Mouse (Mus musculus) lung, postnatal 0 days (tissue): ENCODE data around the gene Gm49383.

Experiments
- CTCF ChIP-seq: IDR thresholded peaks from 2 replicates; pipeline ENCODE4 v1.5.1; 2016; ENCODE audit warnings: antibody characterized with exemption, mild to moderate bottlenecking
- EP300 ChIP-seq: IDR thresholded peaks from 2 replicates; pipeline ENCODE4 v1.6.1; 2016; ENCODE audit warnings: antibody characterized with exemption, mild to moderate bottlenecking, control low read depth

- TF ChIP-seq CTCF (no peak), EP300 (no peak)
Measured at GRCm38 (mm10) chr12:69207396-69207795, 10.5 kb upstream of the Gm49383 start.
